ENCODE assay signal across 9 mouse cellular contexts in genomic region chr14:46966206-46966605, GRCm38 (mm10).
A peak's percentile ranks its signal among the peaks of the same experiment; 100 is the strongest.
DNase-seq lines count a peak whose midpoint lies in the region; ATAC-seq and TF ChIP-seq lines count a peak whose summit lies in the region.
"Had no signal": no experiment of that assay in that cellular context is flagged by ENCODE, and none has a peak within 500 bp of the region (broad histone marks: within the 10 kb centered on the region; RNA-seq: fewer than 3 reads in every experiment).

No protein-coding gene starts in this region.

- peak; percentile 75; the same call in 1 of the 2 replicates for ATAC-seq in embryonic facial prominence, embryonic 15.5 days (ENCODE audit: insufficient number of reproducible peaks, low FRiP score, low TSS enrichment, low read depth)
- ATAC-seq in heart, postnatal 0 days (ENCODE audit: insufficient read depth, low read depth), result peak; percentile 86
- peak; percentile 36; the same call in 1 of the 2 replicates for ATAC-seq in lung, embryonic 15.5 days (ENCODE audit: borderline replicate concordance, extremely low read depth, low FRiP score, low TSS enrichment)

- peak overlapping the region; percentile 49; the same call in 1 of the 2 replicates for H3K27ac ChIP-seq in embryonic facial prominence, embryonic 15.5 days (replicated peaks)
- peak overlapping the region; percentile 82 for H3K27ac ChIP-seq in heart, postnatal 0 days (ENCODE audit: low read depth)
- peak overlapping the region; percentile 27; the same call in 1 of the 2 replicates for H3K27ac ChIP-seq in lung, embryonic 15.5 days
- H3K27ac ChIP-seq: liver, embryonic 14.5 days had no signal

- H3K36me3 ChIP-seq in embryonic facial prominence, embryonic 15.5 days, result no peaks in the 10 kb centered on the region
- no peaks in the 10 kb centered on the region for H3K36me3 ChIP-seq in heart, postnatal 0 days (replicated peaks; ENCODE audit: control insufficient read depth, insufficient read depth, low read length)
- no peaks in the 10 kb centered on the region for H3K36me3 ChIP-seq in lung, embryonic 15.5 days

- H3K27me3 ChIP-seq in embryonic facial prominence, embryonic 15.5 days, result no peaks in the 10 kb centered on the region
- H3K27me3 ChIP-seq in heart, postnatal 0 days (ENCODE audit: control insufficient read depth, insufficient read depth, low read length), result no peaks in the 10 kb centered on the region
- no peaks in the 10 kb centered on the region for H3K27me3 ChIP-seq in lung, embryonic 15.5 days

- H3K9me3 ChIP-seq in embryonic facial prominence, embryonic 15.5 days (replicated peaks), result no peaks in the 10 kb centered on the region
- H3K9me3 ChIP-seq in heart, postnatal 0 days (replicated peaks; ENCODE audit: control insufficient read depth, low read length), result no peaks in the 10 kb centered on the region
- H3K9me3 ChIP-seq in lung, embryonic 15.5 days, result no peaks in the 10 kb centered on the region

- peak; percentile 32 for TF ChIP-seq CTCF in heart, postnatal 0 days (IDR thresholded peaks at IDR 0.05; ENCODE audit: low read depth)

- 18% methylated on average over 10 of the region's 10 CpGs for WGBS in embryonic facial prominence, embryonic 15.5 days
- 9% methylated on average over 10 of the region's 10 CpGs for WGBS in heart, postnatal 0 days
- WGBS in lung, embryonic 15.5 days, result 50% methylated on average over 10 of the region's 10 CpGs

- no peak overlapping the region for H3K4me3 ChIP-seq in embryonic facial prominence, embryonic 15.5 days (replicated peaks)
- peak overlapping the region; percentile 19 for H3K4me3 ChIP-seq in heart, postnatal 0 days (ENCODE audit: low read depth, low read length)
- H3K4me3 ChIP-seq in lung, embryonic 15.5 days, result no peak overlapping the region

- TF ChIP-seq EP300 in heart, postnatal 0 days (IDR thresholded peaks at IDR 0.05; ENCODE audit: low read depth), result no peak

- H3K4me1 ChIP-seq in embryonic facial prominence, embryonic 15.5 days, result peaks cover 25% of the 10 kb centered on the region
- H3K4me1 ChIP-seq in heart, postnatal 0 days (ENCODE audit: control insufficient read depth, insufficient read depth), result peaks cover 30% of the 10 kb centered on the region
- peaks cover 19% of the 10 kb centered on the region for H3K4me1 ChIP-seq in lung, embryonic 15.5 days

- peak overlapping the region; percentile 34 for H3K4me2 ChIP-seq in embryonic facial prominence, embryonic 15.5 days (replicated peaks)
- peak overlapping the region; percentile 53 for H3K4me2 ChIP-seq in heart, postnatal 0 days (ENCODE audit: low read depth, low read length)
- peak overlapping the region; percentile 8; the same call in 1 of the 2 replicates for H3K4me2 ChIP-seq in lung, embryonic 15.5 days

- H3K9ac ChIP-seq in embryonic facial prominence, embryonic 15.5 days, result no peak overlapping the region
- H3K9ac ChIP-seq in heart, postnatal 0 days (replicated peaks; ENCODE audit: low read depth, low read length), result peak overlapping the region; percentile 53; the same call in 1 of the 2 replicates
- no peak overlapping the region for H3K9ac ChIP-seq in lung, embryonic 15.5 days
- H3K9ac ChIP-seq: liver, embryonic 14.5 days had no signal

- peak; percentile 46 for DNase-seq in adrenal gland, postnatal 14 days
- no peak for DNase-seq in adrenal gland, adult 8-10 months
- DNase-seq in heart, postnatal 0 days (ENCODE audit: low spot score), result peak; percentile 85
- DNase-seq in spleen, postnatal 14 days (ENCODE audit: low spot score in 2 of 2), result no peak
- no peak for DNase-seq in spleen, adult 18-20 months
- DNase-seq in urinary bladder, postnatal 4 days (ENCODE audit: low spot score in 2 of 2), result no peak

Comparison
In these comparisons a context has a peak if more than half of its experiments do, and no peak if none do; other contexts are left out.
1. DNase-seq: peak in adrenal gland, postnatal 14 days (single experiment) and heart, postnatal 0 days (single experiment); none in adrenal gland, adult 8-10 months (single experiment), spleen, postnatal 14 days (0 of 2), spleen, adult 18-20 months (0 of 2) and urinary bladder, postnatal 4 days (0 of 2).
2. ATAC-seq: peak in every context shown above with its lines; median percentile 86 in heart, postnatal 0 days; 75 in embryonic facial prominence, embryonic 15.5 days; 36 in lung, embryonic 15.5 days.
3. H3K27ac ChIP-seq: peak in every context shown above with its lines; median percentile 82 in heart, postnatal 0 days; 49 in embryonic facial prominence, embryonic 15.5 days; 27 in lung, embryonic 15.5 days.
4. Peak in every context shown above with its lines, with median percentiles within 50 percentile points of each other: H3K4me2 ChIP-seq.